Mouse (Mus musculus): ENCODE measurements around the gene Iqschfp.

Iqschfp gene

GRCm38 (mm10) chr3:68572249-68573225 is 680.5 kb downstream of the Iqschfp start:
- DNase-seq (ENCODE audit: low spot score in 2 of 2): no peak

GRCm38 (mm10) chr3:68573226-68573624 is 681.2 kb downstream of the Iqschfp start:
- no peak for DNase-seq (ENCODE audit: low spot score in 2 of 2)

- DNase-seq (ENCODE audit: low spot score in 2 of 2): no peak
Measured at GRCm38 (mm10) chr3:68574097-68574496, 682.1 kb downstream of the Iqschfp start.

- no peak for DNase-seq (ENCODE audit: low spot score in 2 of 2)
Measured at GRCm38 (mm10) chr3:68574565-68574964, 682.5 kb downstream of the Iqschfp start.

- no peak for DNase-seq (ENCODE audit: low spot score in 2 of 2)
Measured at GRCm38 (mm10) chr3:68575636-68576340, 683.8 kb downstream of the Iqschfp start.

GRCm38 (mm10) chr3:68576431-68576830 is 684.4 kb downstream of the Iqschfp start:
- no peak for DNase-seq (ENCODE audit: low spot score in 2 of 2)

GRCm38 (mm10) chr3:68576948-68577347 is 684.9 kb downstream of the Iqschfp start:
- DNase-seq (ENCODE audit: low spot score in 2 of 2): no peak

GRCm38 (mm10) chr3:68581591-68581990 is 689.6 kb downstream of the Iqschfp start:
- DNase-seq (ENCODE audit: low spot score in 2 of 2): no peak

- DNase-seq (ENCODE audit: low spot score in 2 of 2): no peak
Measured at GRCm38 (mm10) chr3:68582103-68582740, 690.2 kb downstream of the Iqschfp start.

GRCm38 (mm10) chr3:68583031-68583693 is 691.1 kb downstream of the Iqschfp start:
- DNase-seq (ENCODE audit: low spot score in 2 of 2): no peak

- no peak for DNase-seq (ENCODE audit: low spot score in 2 of 2)
Measured at GRCm38 (mm10) chr3:68583771-68584511, 691.9 kb downstream of the Iqschfp start.

GRCm38 (mm10) chr3:68585213-68585612 is 693.2 kb downstream of the Iqschfp start:
- DNase-seq (ENCODE audit: low spot score in 2 of 2): no peak

GRCm38 (mm10) chr3:68586646-68587064 is 694.6 kb downstream of the Iqschfp start:
- no peak for DNase-seq (ENCODE audit: low spot score in 2 of 2)

GRCm38 (mm10) chr3:68587567-68588245 is 695.7 kb downstream of the Iqschfp start:
- DNase-seq (ENCODE audit: low spot score in 2 of 2): no peak

- DNase-seq (ENCODE audit: low spot score in 2 of 2): no peak
Measured at GRCm38 (mm10) chr3:68589220-68589840, 697.3 kb downstream of the Iqschfp start.

- DNase-seq (ENCODE audit: low spot score in 2 of 2): no peak
Measured at GRCm38 (mm10) chr3:68590436-68590835, 698.4 kb downstream of the Iqschfp start.

- DNase-seq (ENCODE audit: low spot score in 2 of 2): no peak
Measured at GRCm38 (mm10) chr3:68592575-68592974, 700.5 kb downstream of the Iqschfp start.

GRCm38 (mm10) chr3:68593073-68593867 is 701.2 kb downstream of the Iqschfp start:
- no peak for DNase-seq (ENCODE audit: low spot score in 2 of 2)

GRCm38 (mm10) chr3:68595316-68595925 is 703.4 kb downstream of the Iqschfp start:
- no peak for DNase-seq (ENCODE audit: low spot score in 2 of 2)

Data from spleen, postnatal 36 days (tissue).